Mouse (Mus musculus): ENCODE results near the gene Kcnq1.

Kcnq1 gene

DNA sequence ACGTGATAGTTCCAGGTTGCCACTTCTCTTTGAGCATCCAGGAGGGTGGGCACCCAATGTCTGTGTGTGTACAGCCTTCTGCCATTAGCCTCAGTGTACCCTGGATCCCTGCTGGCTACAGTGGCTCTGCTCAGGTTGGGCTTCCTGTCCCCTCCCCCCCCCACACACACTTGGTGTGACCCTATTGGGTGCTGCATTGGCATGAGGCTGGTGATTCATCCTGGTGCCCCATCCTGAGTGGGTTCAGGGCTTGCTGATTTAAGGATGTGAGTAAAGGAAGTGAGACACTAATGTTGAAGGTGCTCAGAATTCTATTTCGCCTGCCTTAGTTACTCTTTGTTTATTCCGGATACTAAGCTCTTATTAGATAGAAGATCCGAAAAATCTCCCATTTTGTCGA, 26.7 kb downstream of the Kcnq1 start:
- DNase-seq (ENCODE audit: extremely low spot score, low read depth, low spot score), result no peak

DNA sequence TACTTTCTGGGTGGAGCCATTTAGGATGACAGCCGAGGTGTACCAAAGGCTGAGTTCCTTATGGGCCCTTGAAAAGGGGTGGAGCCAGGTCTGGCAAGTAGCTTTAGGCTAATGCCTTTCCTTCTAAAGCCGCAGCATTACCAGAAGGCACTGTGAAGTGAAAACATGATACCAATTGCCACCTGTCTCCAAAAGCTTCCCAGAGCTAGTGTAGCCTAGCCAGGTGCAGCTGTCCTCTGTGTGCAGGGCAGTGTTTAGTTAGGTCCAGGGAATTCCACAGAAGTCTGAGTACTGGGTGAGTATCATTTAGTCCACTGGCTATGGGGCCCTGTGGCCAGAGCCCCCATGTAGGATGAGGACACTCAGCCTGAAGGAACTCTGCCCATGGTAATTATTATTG, 30.0 kb downstream of the Kcnq1 start:
- no peak for DNase-seq (ENCODE audit: extremely low spot score, low read depth, low spot score)

- DNase-seq (ENCODE audit: extremely low spot score, low read depth, low spot score), result no peak
Measured at GRCm38 (mm10) chr7:143136561-143136960, 30.4 kb downstream of the Kcnq1 start.

DNA sequence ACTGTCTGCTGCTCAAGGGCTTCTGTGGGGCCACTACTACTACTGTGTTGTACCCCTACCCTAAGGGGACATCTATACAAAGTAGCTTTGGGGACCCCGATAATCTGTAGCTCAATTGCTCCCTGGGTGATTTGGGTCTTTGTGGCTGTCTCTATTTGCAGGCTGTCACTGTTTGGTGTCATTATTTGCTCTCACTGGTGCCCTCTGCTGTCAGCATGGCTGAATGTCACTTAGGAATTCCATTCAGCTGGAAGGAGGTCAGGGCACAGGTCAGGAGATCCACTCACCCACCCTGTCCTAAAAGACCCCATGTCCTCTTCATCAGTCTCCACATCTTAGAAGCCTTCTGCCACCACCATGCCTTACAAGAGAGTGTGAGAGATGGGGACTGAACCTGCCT, 32.6 kb downstream of the Kcnq1 start:
- no peak for DNase-seq (ENCODE audit: extremely low spot score, low read depth, low spot score)

- no peak for DNase-seq (ENCODE audit: extremely low spot score, low read depth, low spot score)
Measured at GRCm38 (mm10) chr7:143139932-143140331, 33.8 kb downstream of the Kcnq1 start.

- DNase-seq (ENCODE audit: extremely low spot score, low read depth, low spot score), result no peak
Measured at GRCm38 (mm10) chr7:143142680-143143079, 36.5 kb downstream of the Kcnq1 start.

DNA sequence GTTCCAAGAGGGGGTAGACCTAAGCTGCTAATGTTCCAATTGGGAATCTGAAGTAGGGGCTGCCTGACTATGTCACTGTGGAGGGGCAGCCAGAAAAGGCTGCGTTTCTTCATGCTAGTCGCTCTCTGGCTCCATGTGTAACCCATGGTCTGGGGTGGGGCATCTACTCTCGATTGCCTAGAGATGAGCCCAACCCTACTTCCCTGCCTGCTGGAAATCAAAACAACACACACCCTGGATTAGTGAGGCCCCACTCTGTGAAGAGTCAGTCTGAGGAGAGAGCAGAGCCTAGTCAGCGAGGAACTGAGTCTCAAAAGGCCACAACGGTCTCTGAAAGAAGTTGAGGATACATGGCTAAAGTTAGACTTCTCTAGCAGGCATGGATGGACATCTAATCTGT, 40.9 kb downstream of the Kcnq1 start:
- no peak for DNase-seq (ENCODE audit: extremely low spot score, low read depth, low spot score)

DNA sequence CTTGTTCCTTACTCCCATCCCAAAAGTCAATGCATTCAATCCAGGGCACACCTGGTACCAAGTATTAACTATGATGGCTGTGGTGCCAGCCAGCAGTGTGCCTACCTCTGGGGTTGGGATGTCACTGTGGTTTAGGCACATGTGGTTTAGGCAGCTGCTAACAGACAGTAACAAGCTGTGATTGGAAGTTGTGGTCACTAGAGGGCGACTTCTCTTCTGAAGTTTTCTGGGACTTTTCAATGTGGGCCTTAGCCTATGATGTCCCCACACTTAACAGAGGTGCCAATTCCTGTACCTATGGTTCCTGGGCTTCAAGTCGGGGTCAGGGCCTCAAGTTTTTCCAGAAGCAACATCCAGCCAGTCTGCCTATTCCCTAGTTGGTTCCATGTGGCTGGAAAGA, 45.0 kb downstream of the Kcnq1 start:
- DNase-seq (ENCODE audit: extremely low spot score, low read depth, low spot score), result no peak

DNA sequence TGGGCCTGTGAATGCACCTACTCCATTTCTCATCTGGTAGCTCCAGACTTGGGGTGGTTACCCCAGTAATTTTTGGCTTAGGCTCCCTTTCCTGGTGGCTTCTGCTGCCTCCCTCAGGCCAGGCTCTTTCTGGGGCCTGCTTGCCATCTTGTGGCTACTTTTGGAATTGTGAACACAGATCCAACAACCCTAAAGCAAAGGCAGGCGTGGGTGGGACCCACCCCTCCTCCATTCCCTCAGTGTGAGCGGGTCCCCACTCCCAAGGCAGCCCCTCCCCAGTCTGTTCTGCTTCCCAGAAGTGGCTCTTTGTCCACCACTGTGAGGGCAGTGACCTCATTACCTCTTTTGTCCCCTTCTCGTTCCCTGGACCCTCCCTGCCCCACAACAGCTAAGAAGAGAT, 46.2 kb downstream of the Kcnq1 start:
- DNase-seq (ENCODE audit: extremely low spot score, low read depth, low spot score), result no peak

DNA sequence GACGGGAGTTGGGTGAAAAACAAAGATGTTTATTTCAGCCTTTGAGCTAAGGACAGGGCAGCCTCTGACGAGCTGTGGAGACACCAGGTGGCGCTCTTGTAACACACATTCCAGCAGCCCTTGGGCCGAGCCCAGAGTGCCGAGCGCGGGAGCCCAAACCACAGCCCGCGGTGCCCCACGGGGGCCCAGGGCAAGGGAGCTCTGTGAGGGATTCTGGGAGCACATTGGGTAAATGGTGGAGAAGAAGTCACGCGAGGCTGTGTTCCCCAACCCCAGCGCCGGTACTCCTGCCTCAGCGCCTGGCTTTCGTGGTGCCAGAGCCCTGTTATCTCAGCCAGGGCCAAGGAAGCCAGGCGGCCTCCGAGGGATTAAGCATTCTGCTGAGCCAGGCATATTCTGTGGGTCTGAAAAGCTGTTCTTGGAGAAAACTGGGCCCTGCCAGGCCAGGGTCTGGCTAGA, 47.8 kb downstream of the Kcnq1 start:
- peak; percentile 73 for DNase-seq (ENCODE audit: extremely low spot score, low read depth, low spot score)

DNA sequence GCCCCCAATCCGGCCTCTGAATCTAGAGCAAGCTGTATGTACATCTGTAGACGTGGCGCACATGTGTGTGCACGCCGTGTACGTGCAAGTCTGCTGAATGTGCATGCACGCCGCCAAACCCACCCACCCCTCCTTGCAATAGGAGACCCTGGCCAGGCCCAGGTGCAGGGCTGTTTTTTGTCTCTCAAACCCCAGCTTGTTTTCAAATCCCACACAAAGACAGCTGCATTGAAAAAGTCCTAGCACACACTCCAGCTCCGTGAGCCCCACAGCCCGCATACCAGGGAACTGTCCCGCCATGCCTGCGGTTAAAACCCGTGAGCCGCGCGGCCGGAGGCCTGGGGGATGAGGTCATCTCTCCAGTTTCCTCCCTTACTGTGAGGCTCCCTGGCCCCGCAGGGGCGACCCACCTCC, 48.3 kb downstream of the Kcnq1 start:
- DNase-seq (ENCODE audit: extremely low spot score, low read depth, low spot score), result no peak

DNA sequence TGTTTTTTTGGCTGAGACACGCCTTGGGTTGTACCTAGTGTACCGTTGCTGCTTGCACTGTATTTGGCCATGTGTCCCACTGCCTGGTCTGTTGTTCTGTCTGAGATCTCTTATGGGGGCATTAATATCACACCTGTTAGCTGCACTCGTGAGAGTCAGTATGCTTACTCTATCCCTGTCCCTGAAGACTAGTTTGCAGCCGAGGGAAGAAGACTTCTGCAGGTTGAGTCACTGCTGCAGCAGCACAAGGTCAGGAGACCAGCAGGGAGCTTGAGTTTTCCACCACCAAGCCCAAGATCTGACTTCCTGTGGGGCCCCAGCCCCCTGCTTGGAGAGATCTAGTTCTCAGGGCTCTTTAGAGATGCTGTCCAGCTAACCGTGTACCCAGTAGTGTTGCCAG, 49.1 kb downstream of the Kcnq1 start:
- DNase-seq (ENCODE audit: extremely low spot score, low read depth, low spot score), result no peak

GRCm38 (mm10) chr7:143158690-143159425, 52.7 kb downstream of the Kcnq1 start:
- no peak for DNase-seq (ENCODE audit: extremely low spot score, low read depth, low spot score)

GRCm38 (mm10) chr7:143159446-143159845, 53.3 kb downstream of the Kcnq1 start:
- DNase-seq (ENCODE audit: extremely low spot score, low read depth, low spot score), result no peak

GRCm38 (mm10) chr7:143160057-143160456, 53.9 kb downstream of the Kcnq1 start:
- no peak for DNase-seq (ENCODE audit: extremely low spot score, low read depth, low spot score)

GRCm38 (mm10) chr7:143162051-143162450, 55.9 kb downstream of the Kcnq1 start:
- DNase-seq (ENCODE audit: extremely low spot score, low read depth, low spot score), result no peak

DNA sequence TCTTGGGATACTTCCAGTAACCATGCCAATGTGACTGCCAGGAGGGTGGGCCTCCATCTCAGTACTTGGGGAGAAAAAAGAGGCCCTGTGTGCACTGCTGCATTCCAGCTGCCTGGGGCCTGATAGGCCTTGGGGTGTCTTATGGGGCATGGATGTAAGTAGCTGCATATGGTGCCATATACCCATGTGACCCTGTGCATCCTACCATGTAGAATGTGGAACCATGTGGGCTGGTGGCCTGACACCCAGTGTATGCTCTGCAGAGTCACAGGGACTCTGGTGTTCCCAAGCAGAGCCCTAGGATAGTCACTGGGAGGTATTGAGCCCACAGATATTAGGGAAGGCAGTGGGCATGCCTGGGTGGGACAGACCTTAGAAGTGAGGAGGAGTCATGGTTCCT, 57.9 kb downstream of the Kcnq1 start:
- no peak for DNase-seq (ENCODE audit: extremely low spot score, low read depth, low spot score)

GRCm38 (mm10) chr7:143165687-143166265, 59.6 kb downstream of the Kcnq1 start:
- DNase-seq (ENCODE audit: extremely low spot score, low read depth, low spot score), result no peak

DNA sequence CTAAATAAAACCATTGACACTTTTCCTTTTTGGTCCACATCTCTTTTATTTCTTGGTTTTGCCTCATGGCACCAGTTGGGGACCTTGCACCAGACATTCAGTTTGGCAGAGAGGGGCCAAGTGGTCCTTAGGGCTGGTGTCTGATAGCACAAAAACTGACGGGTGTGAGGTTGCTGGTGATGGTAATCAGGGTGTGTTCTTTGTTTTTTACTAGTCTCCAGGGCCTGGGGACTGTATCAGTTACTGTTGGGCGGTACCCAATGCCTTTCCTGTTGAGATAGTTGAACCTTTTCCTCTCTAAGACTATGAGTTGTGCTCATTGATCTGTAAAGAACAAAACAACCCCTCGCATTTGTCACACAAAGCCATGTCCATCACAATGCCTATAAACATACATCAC, 61.1 kb downstream of the Kcnq1 start:
- no peak for DNase-seq (ENCODE audit: extremely low spot score, low read depth, low spot score)

GRCm38 (mm10) chr7:143169371-143169770, 63.2 kb downstream of the Kcnq1 start:
- DNase-seq (ENCODE audit: extremely low spot score, low read depth, low spot score), result no peak

- DNase-seq (ENCODE audit: extremely low spot score, low read depth, low spot score), result no peak
Measured at GRCm38 (mm10) chr7:143172914-143173547, 66.9 kb downstream of the Kcnq1 start.

DNA sequence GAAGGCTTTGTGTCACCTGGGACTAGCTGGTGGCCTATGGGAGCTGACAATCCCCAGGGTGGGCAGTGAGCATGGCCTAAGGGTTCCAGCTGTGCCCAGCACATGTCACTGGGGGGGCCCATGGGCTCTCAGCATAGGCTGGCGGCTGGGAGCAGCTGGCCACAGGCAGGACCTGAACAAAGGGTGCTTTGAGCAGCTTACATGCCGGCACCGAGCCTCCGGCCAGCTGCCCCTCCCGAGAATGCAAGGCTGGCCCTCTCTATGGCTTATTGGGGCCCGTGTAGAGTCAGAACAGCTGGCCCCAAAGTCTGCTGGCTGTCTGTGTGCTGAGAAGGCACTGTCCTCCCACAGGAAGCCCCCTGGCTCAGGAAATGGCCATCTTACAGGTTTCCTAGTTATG, 68.5 kb downstream of the Kcnq1 start:
- no peak for DNase-seq (ENCODE audit: extremely low spot score, low read depth, low spot score)

Measured in hindlimb bud, embryonic 11.5 days (tissue).